Mouse (Mus musculus) ES-Bruce4 (cell line): ENCODE measurements around the gene Tbc1d16.
A peak's percentile ranks its signal among the peaks of the same experiment; 100 is the strongest.

Experiments
- CTCF ChIP-seq: IDR thresholded peaks from one replicate; pipeline ENCODE4 v1.8.1; 2011; ENCODE audit warnings: low read depth, low read length
- POLR2A ChIP-seq: IDR thresholded peaks from one replicate; pipeline ENCODE4 v1.8.1; 2011; ENCODE audit warnings: low read length; ENCODE audit not compliant: insufficient read depth

DNA sequence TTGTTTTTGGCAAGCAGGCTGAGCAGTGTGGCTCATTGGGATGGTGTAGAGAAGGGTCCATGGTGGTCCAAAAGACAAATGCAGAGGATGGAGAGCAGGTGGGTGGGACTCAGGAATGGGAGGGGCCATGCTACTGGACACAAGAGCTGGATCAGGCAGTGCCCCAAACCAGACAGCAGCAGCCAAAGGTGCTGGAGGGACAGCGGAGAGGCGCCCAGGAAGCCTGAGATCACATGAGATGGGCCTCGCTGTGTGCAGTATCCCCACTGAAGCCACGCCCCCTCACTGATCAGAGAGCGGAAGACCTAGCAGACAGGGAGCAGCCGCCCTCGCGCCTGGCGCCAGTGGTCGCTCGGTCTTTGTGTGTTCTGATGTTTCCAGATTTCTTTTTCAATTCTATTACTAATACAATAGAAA, 10.0 kb upstream of the Tbc1d16 start:
- no peak for TF ChIP-seq CTCF
- peak; percentile 65 for TF ChIP-seq POLR2A
